Mouse (Mus musculus) C2C12 (cell line): ENCODE measurements around the gene Kif4. TPM values are rescaled to one million over a fixed set of nuclear protein-coding genes. Genes with fewer than 3 reads are reported as not detected.

Source experiments
- H3K27me3 ChIP-seq: one replicate; pipeline ENCODE4 v1.6.1; 2011; ENCODE audit not compliant: control insufficient read depth, insufficient read depth, insufficient read length
- H3K36me3 ChIP-seq: one replicate; pipeline ENCODE4 v1.6.1; 2011; ENCODE audit not compliant: control insufficient read depth, insufficient read depth
- H3K4me3 ChIP-seq: one replicate; pipeline ENCODE4 v1.5.1; 2011; ENCODE audit warnings: mild to moderate bottlenecking, control low read depth; ENCODE audit not compliant: poor library complexity, insufficient read depth, severe bottlenecking
- H3K79me2 ChIP-seq: one replicate; pipeline ENCODE4 v1.6.1; 2011; ENCODE audit not compliant: control insufficient read depth, insufficient read depth
- H3K79me3 ChIP-seq: one replicate; pipeline ENCODE4 v1.6.1; 2011; ENCODE audit warnings: low read depth, control low read depth
- H3ac ChIP-seq: one replicate; pipeline ENCODE3; 2011; ENCODE audit warnings: low read depth; ENCODE audit not compliant: control insufficient read depth, insufficient read length
- CEBPB ChIP-seq: IDR thresholded peaks from one replicate; pipeline ENCODE4 v1.6.1; 2011; ENCODE audit warnings: low read depth, mild to moderate bottlenecking, control low read depth, moderate library complexity
- CTCF ChIP-seq: IDR thresholded peaks from one replicate; pipeline ENCODE4 v1.5.1; 2011; ENCODE audit not compliant: control insufficient read depth, insufficient read depth, insufficient read length
- FOSL1 ChIP-seq: IDR thresholded peaks from one replicate; pipeline ENCODE4 v1.8.0; 2011; ENCODE audit warnings: mild to moderate bottlenecking, low read length; ENCODE audit not compliant: poor library complexity, insufficient read depth, severe bottlenecking
- MAX ChIP-seq: IDR thresholded peaks from one replicate; pipeline ENCODE4 v1.6.1; 2011; ENCODE audit warnings: mild to moderate bottlenecking, control low read depth
- MYOD1 ChIP-seq: IDR thresholded peaks from one replicate; pipeline ENCODE4 v1.6.1; 2011; ENCODE audit warnings: low read depth; ENCODE audit not compliant: control insufficient read depth, insufficient read length
- MYOG ChIP-seq: IDR thresholded peaks from one replicate; pipeline ENCODE4 v1.6.1; 2011; ENCODE audit not compliant: control insufficient read depth, insufficient read length; ENCODE audit errors: extremely low read depth
- USF1 ChIP-seq: IDR thresholded peaks from one replicate; pipeline ENCODE4 v1.6.1; 2011; ENCODE audit warnings: low read depth, mild to moderate bottlenecking, control low read depth, moderate library complexity
- polyA plus RNA-seq: library from polyadenylated mRNA; unstranded; fragments of >200 nt; fragmentation: generic; extraction: Trizol; gene quantifications from one replicate; pipeline ENCODE4 v1.2.1, GENCODE M21; 2012; ENCODE audit warnings: missing spikeins

Gene Kif4
- polyA plus RNA-seq, 1 experiment, result 14.2 TPM

GRCm38 (mm10) chrX:100776494-100776893 is 151.0 kb downstream of the Kif4 start:
- Histone ChIP-seq H3K4me3 (peak overlapping the region; percentile 36), H3K79me2 (peaks cover 26% of the 10 kb centered on the region), H3K36me3 (no peaks in the 10 kb centered on the region), H3K27me3 (no peaks in the 10 kb centered on the region), H3K79me3 (peaks cover 7% of the 10 kb centered on the region), H3ac (no peak overlapping the region)
- TF ChIP-seq USF1, result no peak
- no peak for TF ChIP-seq MYOG
- no peak for TF ChIP-seq CTCF
- TF ChIP-seq FOSL1, result no peak
- no peak for TF ChIP-seq CEBPB
- TF ChIP-seq MAX, result no peak
- TF ChIP-seq MYOD1, result no peak

Other genes with a start within 250 kb of the Kif4 start
- gene Otud6a, start 196.7 kb upstream of the Kif4 start, polyA plus RNA-seq, result not detected
- gene Awat2, start 183.0 kb upstream of the Kif4 start, polyA plus RNA-seq, result 0.19 TPM
- 34.2 TPM for gene Igbp1, start 131.4 kb upstream of the Kif4 start, polyA plus RNA-seq
- not detected for gene Dgat2l6, start 100.9 kb upstream of the Kif4 start, polyA plus RNA-seq
- not detected for gene Awat1, start 53.5 kb upstream of the Kif4 start, polyA plus RNA-seq
- not detected for gene P2ry4, start 30.9 kb upstream of the Kif4 start, polyA plus RNA-seq
- not detected for gene Arr3, start 20.2 kb upstream of the Kif4 start, polyA plus RNA-seq
- 78.1 TPM for gene Pdzd11, start 831 bp downstream of the Kif4 start, polyA plus RNA-seq
- 0.05 TPM for gene Gdpd2, start 104.1 kb downstream of the Kif4 start, polyA plus RNA-seq
- gene Dlg3, start 142.0 kb downstream of the Kif4 start, polyA plus RNA-seq, result 6.0 TPM